Mouse (Mus musculus) gastrocnemius, postnatal 4 days (tissue): ENCODE measurements around the gene Adam20. TPM values are rescaled to one million over a fixed set of nuclear protein-coding genes. Genes with fewer than 3 reads are reported as not detected.
"Not testable (repeated sequence)": the region's sequence is repeated elsewhere in the genome, so short reads cannot be mapped to it uniquely, and the experiment has no call there.

Experiments
- DNase-seq, 2 experiments: peaks; one replicate each; pipeline ENCODE4 v3.0.0; 2021 to 2022; ENCODE audit warnings: low spot score in 2 of 2, mixed read lengths in 2 of 2
- long read RNA-seq, 2 experiments: library from polyadenylated mRNA; stranded (forward); transcript quantifications; one replicate each; pipeline ENCODE4 v2.0.0; 2021
- total RNA-seq, 2 experiments: library from RNA; stranded (reverse); gene quantifications; 2 replicates each; pipeline ENCODE4 v1.2.3; 2021

Gene Adam20
- not detected for total RNA-seq
- long read RNA-seq, experiment 1: 0 reads
- long read RNA-seq, experiment 2: 0 reads

DNA sequence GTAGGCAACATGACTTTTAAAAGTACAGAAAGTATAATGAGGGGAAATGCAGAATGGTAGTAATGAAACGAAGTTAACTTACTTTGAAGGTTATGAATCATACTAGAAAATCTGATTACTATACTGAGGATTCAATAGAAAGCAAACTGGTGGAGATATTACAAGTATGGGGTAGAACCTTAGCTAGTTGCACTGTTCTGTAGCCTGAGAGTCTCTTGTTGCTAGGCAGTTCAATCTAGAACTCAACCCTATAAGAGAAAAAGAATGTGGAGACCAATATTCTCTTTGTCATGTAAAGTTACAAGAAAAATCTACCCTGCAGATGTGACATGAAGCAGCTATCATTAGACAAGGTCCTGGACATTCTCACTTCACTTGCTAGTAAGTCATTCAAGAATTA, at the start of gene Adam20:
TSS of gene Adam20 (plus strand) at position 301 of the 400 bp plus-strand sequence.
- not testable (repeated sequence) for DNase-seq

DNA sequence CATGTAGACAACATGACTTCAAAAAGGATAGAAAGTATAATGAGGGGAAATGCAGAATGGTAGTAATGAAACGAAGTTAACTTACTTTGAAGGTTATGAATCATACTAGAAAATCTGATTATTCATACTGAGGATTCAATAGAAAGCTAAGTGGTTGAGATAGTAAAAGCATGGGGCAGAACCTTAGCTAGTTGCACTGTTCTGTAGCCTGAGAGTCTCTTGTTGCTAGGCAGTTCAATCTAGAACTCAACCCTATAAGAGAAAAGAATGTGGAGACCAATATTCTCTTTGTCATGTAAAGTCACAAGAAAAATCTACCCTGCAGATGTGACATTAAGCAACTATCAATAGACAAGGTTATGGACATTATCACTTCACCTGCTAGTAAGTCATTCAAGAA, 41.2 kb upstream of the Adam20 start, which contains the start of gene Adam25:
TSS of gene Adam25 (plus strand) at position 301 of the 400 bp plus-strand sequence.
- not testable (repeated sequence) for DNase-seq

DNA sequence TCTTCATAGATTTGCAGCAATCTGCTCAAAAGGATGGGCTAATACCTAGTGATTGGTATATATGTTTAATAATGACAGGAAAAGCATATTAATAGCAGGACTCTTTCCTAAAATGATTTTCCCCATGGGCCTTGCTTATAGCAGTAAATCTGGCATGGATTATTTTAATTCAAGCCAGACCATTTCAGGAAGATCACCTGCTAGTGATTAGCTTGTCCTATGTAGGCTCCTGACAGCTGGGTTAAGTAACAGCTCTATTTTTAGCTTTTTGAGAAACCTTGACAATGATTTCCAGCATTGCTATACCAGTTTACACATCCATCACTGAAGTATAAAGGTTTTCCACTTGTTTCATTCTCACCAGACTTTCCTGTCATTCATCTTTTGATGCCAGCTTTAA, 9.8 kb upstream of the Adam20 start:
- no peak for DNase-seq

- no peak for DNase-seq
These were observed 10.5 kb downstream of the Adam20 start for GRCm38 (mm10) chr8:40803379-40804079.

Other genes with a start within 250 kb of the Adam20 start
- not detected for gene Adam24, start 118.2 kb upstream of the Adam20 start, total RNA-seq
- not detected for gene Adam25, start 41.1 kb upstream of the Adam20 start, total RNA-seq
- not detected for gene Adam39, start 29.7 kb downstream of the Adam20 start, total RNA-seq